Mouse (Mus musculus) CH12.LX (cell line): ENCODE results near the gene Fgfr2.

ENCODE experiments used
- CHD2 ChIP-seq: IDR thresholded peaks from 2 replicates; pipeline ENCODE4 v1.6.1; 2011; ENCODE audit warnings: low read length, improper control_type of control experiment
- CTCF ChIP-seq, 2 experiments: IDR thresholded peaks in 1 of 2; conservative IDR thresholded peaks in 1 of 2; 2 replicates each; pipeline ENCODE4 v1.5.1; 2011 to 2012; ENCODE audit warnings: low read depth in 2 of 2, low read length in 2 of 2, improper control_type of control experiment in 1 of 2, inconsistent platforms in 1 of 2, mild to moderate bottlenecking in 1 of 2, moderate library complexity in 1 of 2
- GABPA ChIP-seq: IDR thresholded peaks from 2 replicates; pipeline ENCODE4 v1.6.1; 2012; ENCODE audit warnings: low read depth, low read length, improper control_type of control experiment, inconsistent platforms; ENCODE audit not compliant: insufficient replicate concordance

DNA sequence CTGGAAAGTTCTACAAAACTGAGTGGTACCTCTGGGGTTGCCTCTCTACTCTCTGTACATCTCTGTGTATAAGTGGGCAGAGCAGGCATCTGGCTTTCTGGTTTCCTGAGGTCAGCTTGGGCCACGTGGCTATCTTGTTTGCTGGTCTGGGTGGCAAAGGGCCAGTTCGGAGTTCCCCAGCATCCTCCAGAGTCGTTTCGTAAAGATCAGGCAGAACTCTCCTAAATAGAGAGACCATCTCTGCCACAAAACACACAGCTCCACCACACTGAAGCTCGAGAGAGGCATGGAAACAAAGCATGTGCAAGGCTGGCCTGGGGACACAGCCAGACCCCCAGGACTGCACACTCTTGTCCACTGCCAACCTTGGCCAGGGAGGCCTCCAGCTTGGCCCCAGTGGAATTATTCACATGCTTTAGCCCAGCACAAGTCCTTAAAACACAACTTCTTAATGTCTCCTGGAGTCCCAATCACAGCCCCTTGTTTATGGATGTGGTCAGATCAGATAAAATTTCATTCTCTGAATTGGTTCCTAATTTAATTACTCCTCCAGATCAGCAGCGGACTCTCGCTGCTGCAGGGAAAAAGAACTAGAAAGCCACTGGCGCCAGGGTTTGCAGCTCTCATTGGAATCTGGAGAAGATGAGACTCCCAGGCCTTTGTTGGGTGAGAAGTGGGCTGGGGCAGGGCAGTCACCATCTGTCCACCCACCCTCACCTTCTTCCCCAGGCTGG is 820.5 kb downstream of the Fgfr2 start:
- TF ChIP-seq GABPA (no peak), CHD2 (no peak), CTCF (conservative IDR thresholded peaks at IDR 0.05 in 1 of 2, IDR thresholded peaks at IDR 0.05 in 1 of 2; ENCODE audit: low read depth in 2 of 2, low read length in 2 of 2) (no peak)
